Mouse (Mus musculus) limb, embryonic 10.5 days (tissue): ENCODE measurements at regions not wholly inside any gene's neighbourhood (a gene's known extent, or its start where the extent isn't known, plus 50 kb on each side); places are given as distances from the start of the nearest gene placed in this dataset.
A peak's percentile ranks its signal among the peaks of the same experiment; 100 is the strongest.

Experiments
- DNase-seq: peaks from one replicate; pipeline ENCODE4 v3.0.0-alpha.2; 2017; ENCODE audit warnings: low spot score
- H3K27ac ChIP-seq: fragments of 300-500 bp; sonication (generic); 2 replicates; pipeline ENCODE4 v1.5.1; 2016; ENCODE audit warnings: mild to moderate bottlenecking
- H3K27me3 ChIP-seq: fragments of 300-500 bp; sonication (generic); 2 replicates; pipeline ENCODE4 v1.6.1; 2016; ENCODE audit warnings: low read depth, mild to moderate bottlenecking; ENCODE audit not compliant: poor library complexity, severe bottlenecking
- H3K36me3 ChIP-seq: fragments of 300-500 bp; sonication (generic); 2 replicates; pipeline ENCODE4 v1.6.1; 2016; ENCODE audit warnings: mild to moderate bottlenecking, moderate library complexity
- H3K4me1 ChIP-seq: fragments of 300-500 bp; sonication (generic); 2 replicates; pipeline ENCODE4 v1.6.1; 2016
- H3K4me3 ChIP-seq: fragments of 300-500 bp; sonication (generic); 2 replicates; pipeline ENCODE4 v1.5.1; 2016; ENCODE audit warnings: mild to moderate bottlenecking, moderate library complexity
- H3K9me3 ChIP-seq: fragments of 300-500 bp; sonication (generic); replicated peaks from 2 replicates; pipeline ENCODE4 v1.6.1; 2016; ENCODE audit warnings: mild to moderate bottlenecking
- WGBS: fragments of 180-500 bp; shearing (Covaris S2); methylation state at CpG from one replicate; pipeline ENCODE4 v1.1.7; 2016; 5-methylcytosine and 5-hydroxymethylcytosine counted together

DNA sequence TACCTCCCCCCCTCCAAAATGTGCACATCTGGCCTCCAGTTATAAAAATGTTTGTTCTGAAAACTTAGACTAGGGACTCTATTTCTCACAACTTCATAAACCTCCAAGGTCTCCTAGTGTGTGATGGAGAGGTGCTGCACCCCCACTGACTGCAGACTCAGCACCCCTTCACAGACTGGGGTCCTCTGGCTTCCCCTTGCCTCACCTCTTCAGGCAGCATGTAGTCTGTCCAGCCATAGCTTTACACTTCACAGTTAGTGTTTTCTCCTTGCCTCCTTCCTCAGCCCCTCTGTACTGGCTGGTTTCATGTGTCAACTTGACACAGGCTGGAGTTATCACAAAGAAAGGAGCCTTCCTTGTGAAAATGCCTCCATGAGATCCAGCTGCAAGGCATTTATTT lies 111.7 kb upstream of the D16Ertd472e start:
- Histone ChIP-seq H3K4me3 (no peak overlapping the region), H3K27ac (peak overlapping the region; percentile 50; the same call in 1 of the 2 replicates), H3K9me3 (no peaks in the 10 kb centered on the region), H3K4me1 (peaks cover 12% of the 10 kb centered on the region), H3K36me3 (no peaks in the 10 kb centered on the region), H3K27me3 (no peaks in the 10 kb centered on the region)
- DNase-seq: peak; percentile 30

DNA sequence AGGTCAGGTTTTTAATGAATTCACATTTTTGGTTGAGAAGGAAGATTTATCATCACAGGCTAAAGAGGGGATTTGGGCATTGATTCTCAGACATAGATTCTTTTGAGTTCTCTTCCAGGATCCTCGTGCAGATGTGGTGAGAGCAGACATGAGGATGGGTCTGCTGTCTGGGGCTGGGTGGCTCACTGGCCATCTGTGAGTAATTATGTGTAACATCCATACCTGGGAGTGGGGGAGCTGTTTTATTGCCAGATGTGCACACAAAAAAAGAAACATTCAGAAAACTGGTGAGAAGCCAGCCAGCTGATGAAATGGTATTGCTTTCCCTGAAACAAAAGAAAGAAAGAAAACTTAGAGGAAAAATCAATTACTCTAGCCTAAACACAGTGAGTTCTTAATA lies 108.7 kb upstream of the D16Ertd472e start:
- Histone ChIP-seq H3K27me3 (no peaks in the 10 kb centered on the region), H3K4me1 (peaks cover 12% of the 10 kb centered on the region), H3K27ac (no peak overlapping the region), H3K9me3 (no peaks in the 10 kb centered on the region), H3K4me3 (no peak overlapping the region), H3K36me3 (no peaks in the 10 kb centered on the region)
- DNase-seq: no peak
- 29% methylated on average over 1 of the region's 1 CpGs for WGBS

DNA sequence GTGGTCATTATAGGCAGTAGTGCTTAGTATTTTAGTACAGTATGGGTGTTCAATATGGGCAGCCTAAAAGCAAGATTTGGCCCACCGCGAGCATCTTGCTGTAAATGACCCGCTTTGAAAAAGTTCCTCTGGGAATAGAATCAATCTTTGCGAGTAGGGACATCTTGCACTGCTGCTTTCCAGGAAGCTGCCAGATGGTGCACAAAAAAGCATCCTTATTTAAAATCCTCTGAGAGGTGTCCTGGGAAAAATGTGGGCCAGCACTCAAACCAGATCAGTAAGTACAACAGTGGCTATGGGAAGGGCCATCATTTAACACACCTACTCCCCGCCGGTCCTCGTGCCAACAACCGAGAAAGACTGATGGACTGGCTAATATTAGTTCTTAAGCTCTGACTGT lies 107.5 kb upstream of the D16Ertd472e start:
- H3K27me3 ChIP-seq: no peaks in the 10 kb centered on the region
- no peak for DNase-seq
- WGBS: 78% methylated on average over 8 of the region's 8 CpGs

DNA sequence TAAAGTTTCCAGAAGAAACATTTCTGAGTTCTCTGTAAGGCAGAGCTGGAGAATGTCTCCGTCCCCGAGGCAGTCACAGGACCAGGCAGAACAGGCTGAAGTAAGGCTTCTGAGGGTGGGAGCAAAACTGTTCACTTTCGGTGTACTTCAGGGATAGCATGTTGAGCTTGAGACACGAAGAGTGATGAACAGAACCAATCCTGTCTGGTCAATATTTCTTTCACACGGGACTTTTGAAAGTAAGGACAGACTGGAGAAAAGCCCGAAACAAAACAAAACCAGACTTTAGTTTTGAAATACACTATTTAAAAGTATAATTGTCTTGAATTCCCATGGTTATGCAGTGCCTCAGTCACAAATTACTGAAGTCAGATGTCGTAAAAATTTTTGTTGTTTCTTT lies 84.6 kb upstream of the D16Ertd472e start:
- Histone ChIP-seq H3K9me3 (no peaks in the 10 kb centered on the region), H3K4me3 (no peak overlapping the region), H3K4me1 (no peaks in the 10 kb centered on the region), H3K27ac (no peak overlapping the region), H3K27me3 (no peaks in the 10 kb centered on the region), H3K36me3 (no peaks in the 10 kb centered on the region)
- DNase-seq: no peak
- 91% methylated on average over 7 of the region's 7 CpGs for WGBS

More for the DNA sequence above, 107.5 kb upstream of the D16Ertd472e start:
- no peaks in the 10 kb centered on the region for H3K36me3 ChIP-seq
- H3K4me1 ChIP-seq: peaks cover 12% of the 10 kb centered on the region
- H3K27ac ChIP-seq: no peak overlapping the region
- H3K9me3 ChIP-seq: no peaks in the 10 kb centered on the region
- no peak overlapping the region for H3K4me3 ChIP-seq

GRCm38 (mm10) chr16:78644710-78645109 lies 68.2 kb upstream of the D16Ertd472e start:
- H3K4me1 ChIP-seq: peaks cover 11% of the 10 kb centered on the region
- H3K36me3 ChIP-seq: no peaks in the 10 kb centered on the region
- H3K27ac ChIP-seq: no peak overlapping the region
- no peaks in the 10 kb centered on the region for H3K27me3 ChIP-seq
- no peaks in the 10 kb centered on the region for H3K9me3 ChIP-seq
- WGBS: 10% methylated on average over 1 of the region's 1 CpGs
- H3K4me3 ChIP-seq: no peak overlapping the region
- DNase-seq: no peak

- WGBS: 37% methylated on average over 5 of the region's 5 CpGs
- no peaks in the 10 kb centered on the region for H3K36me3 ChIP-seq
- no peak overlapping the region for H3K27ac ChIP-seq
- H3K4me1 ChIP-seq: peaks cover 11% of the 10 kb centered on the region
- peak; percentile 37 for DNase-seq
- H3K9me3 ChIP-seq: no peaks in the 10 kb centered on the region
- no peaks in the 10 kb centered on the region for H3K27me3 ChIP-seq
- H3K4me3 ChIP-seq: no peak overlapping the region
Measured at GRCm38 (mm10) chr16:78641717-78642116, 65.2 kb upstream of the D16Ertd472e start.

- Histone ChIP-seq H3K27me3 (no peaks in the 10 kb centered on the region), H3K27ac (no peak overlapping the region), H3K9me3 (no peaks in the 10 kb centered on the region), H3K36me3 (no peaks in the 10 kb centered on the region), H3K4me1 (peaks cover 11% of the 10 kb centered on the region), H3K4me3 (no peak overlapping the region)
- no peak for DNase-seq
- 81% methylated on average over 3 of the region's 3 CpGs for WGBS
Measured at GRCm38 (mm10) chr16:78641205-78641604, 64.7 kb upstream of the D16Ertd472e start.

DNA sequence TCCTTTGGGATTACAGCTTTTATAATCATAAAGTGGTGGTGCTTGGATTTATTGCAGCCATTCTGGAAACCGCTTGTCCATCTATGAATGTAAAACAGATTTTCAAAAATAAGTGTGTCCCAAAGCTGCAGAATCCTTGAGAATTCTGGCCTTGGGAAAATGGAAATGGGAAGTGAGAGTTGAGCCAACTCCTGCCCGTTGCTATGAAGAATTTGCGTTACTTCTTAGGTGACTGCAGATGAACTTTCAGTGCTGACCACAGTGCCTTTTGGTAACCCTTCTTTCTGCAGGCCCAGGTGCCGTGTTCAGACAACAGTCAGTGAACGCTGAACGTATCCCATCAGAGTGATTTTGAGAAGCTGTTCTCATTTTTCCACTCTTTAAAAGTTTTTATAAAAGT lies 60.9 kb upstream of the D16Ertd472e start:
- WGBS: 91% methylated on average over 6 of the region's 6 CpGs
- Histone ChIP-seq H3K4me3 (no peak overlapping the region), H3K36me3 (no peaks in the 10 kb centered on the region), H3K27ac (no peak overlapping the region), H3K27me3 (no peaks in the 10 kb centered on the region), H3K4me1 (peaks cover 11% of the 10 kb centered on the region), H3K9me3 (no peaks in the 10 kb centered on the region)
- DNase-seq: no peak

- H3K27me3 ChIP-seq: no peaks in the 10 kb centered on the region
- no peaks in the 10 kb centered on the region for H3K36me3 ChIP-seq
- no peak overlapping the region for H3K4me3 ChIP-seq
- 55% methylated on average over 5 of the region's 5 CpGs for WGBS
- no peaks in the 10 kb centered on the region for H3K9me3 ChIP-seq
- H3K27ac ChIP-seq: no peak overlapping the region
- DNase-seq: peak; percentile 42
- H3K4me1 ChIP-seq: peaks cover 9% of the 10 kb centered on the region
Measured at GRCm38 (mm10) chr16:78637015-78637414, 60.5 kb upstream of the D16Ertd472e start.

GRCm38 (mm10) chr16:78635774-78636173 lies 59.3 kb upstream of the D16Ertd472e start:
- Histone ChIP-seq H3K4me1 (no peaks in the 10 kb centered on the region), H3K27ac (no peak overlapping the region), H3K9me3 (no peaks in the 10 kb centered on the region), H3K36me3 (no peaks in the 10 kb centered on the region), H3K27me3 (no peaks in the 10 kb centered on the region), H3K4me3 (no peak overlapping the region)
- DNase-seq: no peak
- 88% methylated on average over 5 of the region's 5 CpGs for WGBS

- peak; percentile 83 for DNase-seq
- no peaks in the 10 kb centered on the region for H3K9me3 ChIP-seq
- H3K27ac ChIP-seq: no peak overlapping the region
- no peaks in the 10 kb centered on the region for H3K36me3 ChIP-seq
- H3K4me1 ChIP-seq: no peaks in the 10 kb centered on the region
- no peaks in the 10 kb centered on the region for H3K27me3 ChIP-seq
- no peak overlapping the region for H3K4me3 ChIP-seq
- 28% methylated on average over 8 of the region's 8 CpGs for WGBS
Measured at GRCm38 (mm10) chr16:78635257-78635656, 58.7 kb upstream of the D16Ertd472e start.

DNA sequence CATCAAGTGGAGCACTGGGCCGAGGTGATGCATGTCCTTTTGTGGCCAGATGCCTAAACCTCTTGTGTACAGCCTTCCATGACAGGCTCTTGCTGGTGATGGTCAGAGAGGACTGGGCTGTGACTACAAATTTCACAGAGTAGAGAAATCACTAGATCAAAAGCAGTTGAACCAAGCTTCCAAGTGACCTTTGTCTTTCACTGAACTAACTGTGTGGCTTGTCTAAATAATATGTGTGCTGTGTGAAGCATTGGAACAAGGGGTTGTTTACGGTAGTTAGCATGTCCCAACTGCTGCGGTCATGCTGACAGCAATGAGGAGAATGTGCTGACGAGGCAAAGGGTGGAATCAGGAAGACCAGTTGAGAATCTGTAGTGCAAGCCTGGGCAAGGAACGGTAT lies 55.3 kb upstream of the D16Ertd472e start:
- Histone ChIP-seq H3K4me3 (no peak overlapping the region), H3K27ac (no peak overlapping the region), H3K9me3 (no peaks in the 10 kb centered on the region), H3K27me3 (no peaks in the 10 kb centered on the region), H3K36me3 (no peaks in the 10 kb centered on the region), H3K4me1 (no peaks in the 10 kb centered on the region)
- WGBS: 85% methylated on average over 5 of the region's 5 CpGs
- DNase-seq: no peak

- H3K4me3 ChIP-seq: no peak overlapping the region
- H3K36me3 ChIP-seq: no peaks in the 10 kb centered on the region
- no peaks in the 10 kb centered on the region for H3K9me3 ChIP-seq
- H3K4me1 ChIP-seq: no peaks in the 10 kb centered on the region
- no peaks in the 10 kb centered on the region for H3K27me3 ChIP-seq
- 87% methylated on average over 2 of the region's 2 CpGs for WGBS
- DNase-seq: no peak
- H3K27ac ChIP-seq: no peak overlapping the region
Measured at GRCm38 (mm10) chr16:78626803-78627202, 50.3 kb upstream of the D16Ertd472e start.
